Mouse (Mus musculus) retina, adult 2 months (tissue): Measurements from ENCODE around the gene Tmem129.

Experiments used
- DNase-seq: peaks from one replicate; pipeline ENCODE4 v3.0.0-alpha.2; 2012; ENCODE audit warnings: low read depth, low spot score

Gene Tmem129

DNA sequence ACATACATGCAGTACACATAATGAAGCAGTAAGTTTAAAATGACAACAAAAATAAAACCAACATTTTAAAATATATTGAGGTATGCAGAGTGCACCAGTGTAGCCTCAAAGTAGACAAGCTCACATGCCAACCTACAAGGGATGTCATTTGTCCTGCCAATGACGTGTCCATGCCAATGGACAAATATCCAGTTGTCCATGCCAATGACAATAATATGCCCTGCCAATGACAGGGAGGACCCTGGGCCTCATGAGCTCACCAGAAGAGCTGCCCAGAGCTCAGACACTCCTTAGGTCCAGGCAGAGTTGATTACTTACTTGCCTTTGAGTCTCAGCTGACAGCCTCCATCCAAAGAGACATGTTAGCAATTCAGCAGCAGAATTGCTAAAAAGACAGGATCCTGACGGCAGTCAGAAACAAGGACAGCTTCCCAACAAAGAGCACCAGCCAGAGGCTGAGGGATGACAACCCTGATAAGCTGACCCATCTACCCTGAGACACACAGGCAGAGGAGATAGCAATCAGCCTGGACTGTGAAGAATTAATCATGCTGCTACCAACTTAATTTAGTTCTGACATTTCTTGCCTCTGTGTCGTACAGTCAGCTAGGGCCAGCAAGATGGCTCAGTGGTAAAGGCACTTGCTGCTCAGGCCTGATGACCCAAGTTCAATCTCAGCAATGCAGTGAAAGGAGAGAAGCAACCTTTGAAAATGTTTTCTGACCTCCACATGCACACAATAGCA, 20.4 kb downstream of the Tmem129 start:
- DNase-seq, result no peak

GRCm38 (mm10) chr5:33635361-33635760, 22.9 kb downstream of the Tmem129 start:
- no peak for DNase-seq

- DNase-seq, result no peak
Measured at GRCm38 (mm10) chr5:33632526-33632925, 25.7 kb downstream of the Tmem129 start.

GRCm38 (mm10) chr5:33630615-33631014, 27.6 kb downstream of the Tmem129 start:
- DNase-seq, result no peak

DNA sequence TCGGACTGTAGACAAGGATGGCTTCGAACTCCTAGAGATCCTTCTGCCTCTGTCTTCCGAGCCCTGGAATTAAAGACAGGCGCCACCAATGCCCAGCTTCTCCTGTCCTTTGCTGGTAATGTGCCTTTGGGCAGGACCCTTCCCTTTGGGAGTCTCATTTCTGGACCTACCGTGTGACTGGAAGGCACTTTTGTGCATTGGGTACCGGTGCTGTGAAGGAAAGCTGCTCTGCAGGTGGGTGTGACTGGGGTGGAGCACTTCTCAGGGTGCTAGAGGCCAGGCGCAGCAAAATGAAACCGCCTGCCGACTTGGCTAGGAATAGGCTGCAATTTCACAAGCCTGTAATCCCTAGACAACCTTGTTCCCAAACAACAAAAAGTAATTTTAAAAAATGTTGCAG, 28.2 kb downstream of the Tmem129 start:
- DNase-seq, result no peak

DNA sequence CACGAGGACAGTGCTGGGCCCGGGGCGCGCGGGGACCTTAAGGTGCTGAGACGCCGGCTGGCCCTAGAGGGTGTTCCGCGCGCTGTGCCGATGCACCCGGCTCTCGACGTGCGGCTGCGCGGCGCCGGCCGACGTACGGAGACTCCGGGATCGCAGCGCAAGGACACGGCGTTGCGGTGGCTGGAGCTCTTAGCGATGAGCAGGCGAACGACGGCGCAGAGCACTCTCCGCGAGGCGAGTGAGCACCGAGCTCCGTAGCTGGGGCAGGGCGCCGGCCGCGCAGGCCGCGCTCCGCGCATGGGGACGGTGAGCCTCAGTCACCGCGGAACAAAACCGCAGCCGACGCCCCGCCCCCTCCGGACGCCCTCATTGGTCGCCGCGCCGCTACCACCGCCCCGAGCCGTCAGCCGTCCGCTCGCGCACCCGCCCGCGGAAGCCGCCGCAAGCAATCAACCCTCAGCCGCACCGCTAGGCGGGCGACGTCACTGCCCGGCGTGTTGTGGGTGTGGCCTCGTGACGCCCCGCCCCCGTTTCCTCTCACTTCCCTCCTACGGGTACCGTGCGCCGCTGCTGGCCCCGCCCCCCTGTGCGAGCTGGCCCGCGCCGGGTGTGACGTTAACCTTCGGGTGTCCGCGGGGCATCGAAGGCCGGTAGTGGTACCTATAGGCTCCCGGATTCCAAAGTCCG, 28.8 kb downstream of the Tmem129 start, which contains the start of the genes Fam53a and Gm9903:
TSS of gene Fam53a (minus strand) at position 335 of the 687 bp plus-strand sequence.
TSS of gene Gm9903 (plus strand) at position 625 of the 687 bp plus-strand sequence.
- DNase-seq, result peak; percentile 91

- DNase-seq, result no peak
Measured at GRCm38 (mm10) chr5:33628820-33629300, 29.4 kb downstream of the Tmem129 start.

GRCm38 (mm10) chr5:33627968-33628367, 30.2 kb downstream of the Tmem129 start:
- DNase-seq, result no peak

DNA sequence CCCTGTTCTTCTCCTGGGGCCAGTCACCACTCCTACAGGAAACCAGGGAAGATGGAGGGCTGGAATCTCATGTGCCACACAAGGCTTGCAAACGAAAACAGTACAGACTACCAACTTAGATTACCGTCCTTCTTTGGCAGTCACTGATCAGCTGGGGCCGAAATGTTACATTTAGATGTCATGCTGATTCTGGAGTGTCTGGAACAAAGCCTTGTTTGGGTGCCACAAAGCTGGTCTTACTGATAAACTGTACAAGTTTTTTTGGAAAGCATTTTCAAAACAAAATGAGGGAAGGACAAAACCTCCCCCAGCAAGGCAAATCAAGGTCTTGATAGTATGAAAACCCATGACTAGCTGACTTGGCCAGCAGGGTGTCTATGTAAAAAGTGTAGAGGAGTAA, 34.5 kb downstream of the Tmem129 start:
- no peak for DNase-seq

DNA sequence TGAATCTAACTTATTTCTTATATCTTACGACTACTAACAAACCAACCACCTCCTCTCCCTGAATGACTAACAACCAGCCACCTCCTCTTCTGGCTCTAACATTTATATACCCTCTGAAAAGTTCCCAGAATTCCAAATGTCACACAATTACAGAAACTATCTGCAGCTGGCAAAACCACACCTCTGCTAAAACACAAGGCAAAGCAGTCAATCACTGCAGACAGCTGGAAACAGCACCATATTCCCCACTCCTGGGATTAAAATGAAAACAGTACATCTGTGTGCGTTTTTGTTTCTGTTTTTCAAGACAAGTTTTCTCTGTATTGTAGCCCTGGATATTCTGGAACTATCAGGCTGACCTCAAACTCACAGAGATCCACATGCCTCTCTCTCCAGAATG, 35.5 kb downstream of the Tmem129 start:
- no peak for DNase-seq

GRCm38 (mm10) chr5:33614391-33614790, 43.8 kb downstream of the Tmem129 start:
- DNase-seq, result no peak

DNA sequence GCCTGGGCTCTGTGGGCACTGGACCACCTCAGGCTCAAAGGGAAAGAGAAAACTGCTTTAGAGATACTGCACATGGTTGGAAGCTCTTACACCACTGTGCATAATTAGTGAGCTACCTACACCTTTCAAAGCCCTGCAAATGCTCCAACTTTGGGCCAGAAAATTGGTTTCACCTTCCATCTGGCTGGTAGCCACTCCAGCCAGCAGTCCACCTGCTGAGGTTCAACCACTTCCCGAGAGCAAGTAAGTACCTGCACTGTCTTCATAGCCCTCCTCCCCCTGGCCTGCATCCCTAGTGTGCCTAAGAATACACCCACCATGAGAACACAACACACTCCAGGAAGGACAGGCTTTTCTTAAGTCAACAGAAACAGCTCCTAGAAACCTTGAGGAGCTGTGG, 46.4 kb downstream of the Tmem129 start:
- DNase-seq, result no peak

GRCm38 (mm10) chr5:33609226-33609625, 49.0 kb downstream of the Tmem129 start:
- DNase-seq, result no peak

DNA sequence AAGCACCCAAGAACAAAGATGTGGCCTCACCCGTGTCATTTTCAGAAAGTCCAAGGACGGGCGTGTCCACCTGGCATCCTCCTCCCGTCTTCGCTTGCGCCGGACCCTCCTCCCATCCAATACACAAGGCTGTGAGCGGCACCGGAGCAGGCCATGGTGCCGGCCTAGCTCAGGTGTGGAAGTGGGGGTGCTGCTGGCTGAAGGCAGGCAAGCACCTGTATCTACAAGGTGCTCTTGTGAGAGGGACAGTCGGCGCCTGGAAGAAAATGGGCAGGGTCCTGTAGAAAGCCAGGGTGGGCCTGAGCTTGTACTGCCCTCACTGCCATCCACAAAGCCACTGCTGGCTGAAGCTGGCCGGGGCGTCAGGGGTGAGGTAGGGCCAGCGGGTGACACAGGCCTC, 50.8 kb downstream of the Tmem129 start:
- no peak for DNase-seq

GRCm38 (mm10) chr5:33606631-33607030, 51.6 kb downstream of the Tmem129 start:
- no peak for DNase-seq

- no peak for DNase-seq
Measured at GRCm38 (mm10) chr5:33605314-33605713, 52.9 kb downstream of the Tmem129 start.
